Mouse (Mus musculus): ENCODE results near the gene Foxe1.

Gene Foxe1

DNA sequence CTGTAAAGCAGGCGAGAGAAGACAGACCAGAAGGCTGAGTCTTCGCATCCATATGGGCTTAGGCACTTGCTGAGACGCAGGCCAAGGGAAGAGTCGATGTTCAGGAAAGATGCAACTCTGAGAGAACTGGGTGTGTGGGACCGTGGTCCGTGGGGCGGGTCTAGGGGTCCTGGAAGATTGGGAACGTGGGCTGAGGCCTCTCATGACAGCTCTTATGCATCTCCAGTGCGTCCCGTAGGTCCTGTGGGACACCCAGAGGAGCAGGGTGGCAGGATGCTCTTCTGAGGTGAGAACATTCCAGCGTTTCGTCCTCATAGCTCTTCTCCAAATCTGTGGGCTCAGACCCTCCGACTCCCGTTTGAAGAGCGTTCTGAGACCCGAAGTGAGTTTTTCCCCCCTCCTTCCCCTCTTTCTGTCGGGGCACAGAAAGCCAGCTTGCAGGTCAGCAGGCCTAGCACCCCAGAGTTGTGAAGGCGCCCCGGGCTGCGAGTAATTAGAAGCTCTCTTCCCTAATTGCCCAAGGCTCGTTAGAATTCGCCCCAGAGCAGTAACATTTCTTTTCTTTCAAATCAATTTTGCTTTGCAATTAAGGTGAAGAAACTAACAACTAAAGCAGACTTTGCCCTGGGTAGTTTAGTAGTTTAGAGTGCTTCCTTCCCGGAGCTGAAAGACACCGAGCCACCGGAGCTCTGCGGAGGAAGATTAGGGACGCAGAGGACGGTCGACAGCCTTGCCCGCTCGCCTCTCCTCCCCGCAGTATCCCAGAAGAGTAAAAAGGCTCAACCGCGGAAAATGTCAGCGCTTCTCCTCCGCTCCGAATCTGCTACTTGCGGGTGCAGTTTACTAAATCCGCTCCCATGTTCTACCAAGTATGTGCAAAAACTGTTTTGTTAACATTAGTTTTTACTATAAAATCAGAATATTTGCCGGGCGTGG lies 4.4 kb downstream of the Foxe1 start:
- no peak for DNase-seq (ENCODE audit: low spot score)

DNA sequence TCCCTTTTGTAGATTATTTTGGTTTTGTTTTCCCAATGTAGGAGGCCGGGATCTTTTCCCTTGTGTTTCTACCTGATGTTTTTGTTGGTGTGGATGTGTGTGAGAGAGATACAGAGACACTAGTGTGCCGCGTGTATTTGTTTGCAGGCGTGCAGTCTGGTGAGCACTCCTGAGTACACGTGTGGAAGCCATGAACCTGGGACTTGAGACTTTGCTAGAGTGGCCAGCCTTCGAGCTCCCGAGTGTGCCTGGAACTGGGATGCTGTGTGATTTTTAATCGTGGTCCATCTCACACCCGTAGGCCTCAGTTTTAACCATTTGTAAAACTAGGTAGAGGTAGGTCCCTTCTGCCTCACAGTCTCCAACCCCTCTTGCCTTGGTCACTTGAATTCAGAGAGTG lies 5.5 kb downstream of the Foxe1 start:
- DNase-seq (ENCODE audit: low spot score) = no peak

DNA sequence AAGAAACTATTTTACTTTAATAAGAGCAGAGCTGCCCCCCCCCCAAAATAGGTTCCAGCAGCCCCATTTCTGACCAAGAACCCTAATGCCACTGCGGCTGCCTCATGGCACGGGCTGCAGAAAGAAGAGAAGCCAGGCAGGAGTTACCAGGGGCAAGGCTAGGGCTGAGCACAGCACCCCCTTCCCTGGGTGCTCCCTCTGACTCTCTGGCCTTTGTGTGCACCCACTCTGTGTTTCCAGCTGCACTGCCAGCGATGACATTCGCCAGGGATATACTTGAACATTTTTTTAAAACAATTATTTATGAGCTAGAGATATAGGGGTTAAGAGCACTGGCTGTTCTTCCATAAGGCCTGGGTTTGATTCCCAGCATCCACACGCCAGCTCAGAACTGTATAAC lies 6.1 kb downstream of the Foxe1 start:
- no peak for DNase-seq (ENCODE audit: low spot score)

DNA sequence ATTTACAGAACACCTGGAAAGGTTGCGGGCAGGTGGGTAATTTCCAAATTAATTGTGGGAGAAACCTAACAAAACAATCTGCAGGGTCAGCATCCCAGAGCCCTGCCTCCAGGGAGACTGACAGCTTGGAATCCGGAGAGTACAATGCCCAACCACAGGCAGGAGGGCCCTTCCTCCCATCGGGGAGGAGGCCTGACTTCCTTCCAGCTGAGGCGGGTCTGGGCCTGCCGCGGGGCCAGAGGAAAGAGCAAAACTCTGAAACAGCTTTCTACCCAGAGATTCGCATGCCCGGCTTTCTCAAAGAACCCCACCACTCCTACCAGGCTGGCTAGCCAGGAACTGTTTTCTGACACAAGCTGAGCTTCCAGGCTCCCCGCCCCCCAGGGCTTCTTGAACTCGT lies 9.6 kb downstream of the Foxe1 start:
- DNase-seq (ENCODE audit: low spot score) = no peak

GRCm38 (mm10) chr4:46356351-46357133 lies 13.1 kb downstream of the Foxe1 start:
- DNase-seq (ENCODE audit: low spot score) = peak; percentile 29

DNA sequence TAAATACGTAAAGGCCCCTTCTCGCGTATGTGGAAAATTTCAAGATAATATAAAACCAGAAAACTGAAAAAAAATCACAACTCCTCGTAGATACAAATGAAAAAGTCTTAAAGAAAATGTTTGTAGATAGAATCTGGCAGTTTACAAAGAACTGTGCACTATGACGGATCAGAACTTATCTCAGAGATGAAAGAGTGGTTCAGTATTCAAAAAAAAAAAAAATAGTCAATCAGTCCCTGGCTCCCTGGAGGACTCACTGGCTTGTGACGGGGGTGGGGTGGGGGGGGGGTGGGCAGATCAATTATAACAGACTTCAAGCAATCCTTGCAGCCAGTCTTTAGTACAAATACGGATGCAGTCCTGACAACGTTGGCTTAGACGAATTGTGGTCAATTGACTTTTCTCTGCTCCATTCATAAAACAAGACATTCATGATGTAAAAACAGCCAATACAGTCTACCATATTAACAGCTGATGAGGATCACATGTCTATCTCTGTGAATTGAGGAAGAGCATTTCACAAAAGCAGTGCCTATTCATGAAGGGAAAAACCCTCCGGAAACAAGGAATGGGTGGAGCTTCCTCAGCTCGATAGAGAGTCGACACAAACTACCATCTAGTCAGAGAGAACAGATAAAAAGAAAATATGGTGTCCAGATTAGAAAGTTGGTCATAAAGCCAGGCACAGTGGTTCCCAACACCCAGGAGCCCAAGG lies 16.3 kb downstream of the Foxe1 start:
- DNase-seq (ENCODE audit: low spot score) = no peak

- DNase-seq (ENCODE audit: low spot score) = no peak
Measured at GRCm38 (mm10) chr4:46361258-46361657, 17.8 kb downstream of the Foxe1 start.

- DNase-seq (ENCODE audit: low spot score) = no peak
Measured at GRCm38 (mm10) chr4:46364360-46364759, 21.0 kb downstream of the Foxe1 start.

GRCm38 (mm10) chr4:46367487-46367959 lies 24.1 kb downstream of the Foxe1 start:
- DNase-seq (ENCODE audit: low spot score) = no peak

- no peak for DNase-seq (ENCODE audit: low spot score)
Measured at GRCm38 (mm10) chr4:46369070-46369469, 25.7 kb downstream of the Foxe1 start.

DNA sequence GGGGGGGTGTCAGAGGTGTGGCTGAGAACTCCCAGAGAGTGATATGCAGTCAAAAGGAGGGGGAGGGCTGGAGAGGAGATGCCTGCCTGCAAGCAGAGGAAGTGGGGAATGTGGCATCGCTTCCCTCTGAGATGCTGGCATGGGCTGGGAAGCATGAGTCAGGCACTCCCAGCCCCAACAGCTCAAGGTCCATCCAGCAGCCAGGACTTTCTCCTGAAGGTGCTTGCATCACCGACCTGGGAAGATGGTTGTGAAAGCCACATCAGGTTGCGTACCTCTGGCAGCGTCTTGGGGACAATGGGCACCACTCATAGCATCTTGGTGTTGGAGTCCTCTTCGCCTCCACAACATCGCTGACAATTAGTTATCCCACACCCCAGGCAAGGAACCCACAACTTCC lies 27.0 kb downstream of the Foxe1 start:
- no peak for DNase-seq (ENCODE audit: low spot score)

DNA sequence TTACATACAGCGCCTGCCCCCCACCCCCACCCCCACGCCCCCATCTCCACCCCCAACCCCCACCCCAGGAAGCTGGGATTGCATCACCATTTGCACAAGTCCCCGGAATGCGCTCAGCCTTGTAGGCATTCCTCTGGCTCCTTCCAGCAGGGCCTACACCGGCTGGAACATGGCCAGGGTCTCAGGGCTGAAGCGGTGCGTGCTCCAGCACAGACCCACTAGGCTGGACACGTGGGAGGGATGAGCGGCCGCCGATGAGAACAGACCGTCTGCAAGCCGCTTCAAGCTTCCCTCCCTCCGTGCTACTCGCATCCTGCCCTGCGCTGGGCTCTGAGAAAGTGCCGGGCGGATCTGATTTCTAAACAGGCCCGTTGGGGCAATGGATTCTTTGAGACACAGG lies 27.6 kb downstream of the Foxe1 start:
- no peak for DNase-seq (ENCODE audit: low spot score)

GRCm38 (mm10) chr4:46374455-46374854 lies 31.0 kb downstream of the Foxe1 start:
- peak; percentile 19 for DNase-seq (ENCODE audit: low spot score)

GRCm38 (mm10) chr4:46374869-46375368 lies 31.5 kb downstream of the Foxe1 start:
- DNase-seq (ENCODE audit: low spot score) = peak; percentile 82

DNA sequence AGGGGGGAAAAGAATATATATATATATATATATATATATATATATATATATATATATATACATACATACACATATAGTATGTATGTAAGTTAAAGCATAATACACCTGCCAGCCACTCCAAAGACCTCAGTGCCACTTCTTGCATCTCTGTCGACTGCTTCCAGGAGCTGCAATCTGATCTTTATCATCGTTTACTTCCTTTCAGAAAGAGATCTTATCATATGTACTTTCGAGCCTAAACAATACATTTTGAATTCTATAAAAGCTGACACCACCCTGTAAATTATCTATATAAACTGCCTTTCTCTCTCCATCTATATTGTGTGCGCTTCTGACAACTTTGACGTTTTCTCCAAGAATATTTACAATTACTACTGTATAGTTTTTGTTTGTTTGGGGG lies 45.1 kb downstream of the Foxe1 start:
- no peak for DNase-seq (ENCODE audit: low spot score)

DNA sequence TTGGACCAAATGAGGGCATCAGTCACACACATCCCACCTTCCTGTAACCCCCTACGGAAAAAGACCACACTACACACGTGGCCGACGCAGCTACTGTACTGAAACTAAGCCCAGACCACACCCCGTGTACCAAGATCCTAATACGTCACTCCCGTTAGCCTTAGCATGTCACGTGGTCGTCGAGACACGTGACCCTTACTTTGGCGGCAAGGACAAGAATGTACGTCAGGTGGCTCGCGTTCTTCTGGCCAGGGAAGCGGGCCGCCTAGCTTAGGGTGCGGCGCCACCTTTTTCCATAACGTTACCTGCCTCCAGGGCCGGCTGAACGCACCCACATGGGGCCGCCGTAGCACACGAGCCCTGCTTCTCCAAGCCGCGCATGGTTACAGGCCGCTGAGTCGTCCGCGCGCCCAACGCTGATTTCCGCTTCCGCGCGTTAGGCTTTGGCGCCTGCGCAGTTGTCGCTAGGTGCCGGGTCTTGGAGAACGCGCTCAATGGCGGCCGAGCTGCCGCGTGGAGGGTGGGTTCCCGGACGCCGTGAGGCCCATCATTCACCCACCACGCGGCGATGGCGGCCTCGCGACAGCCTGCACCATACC lies 45.7 kb downstream of the Foxe1 start, which contains the start of gene Trmo:
TSS of gene Trmo (minus strand) at position 425 of the 599 bp plus-strand sequence.
- peak; percentile 95 for DNase-seq (ENCODE audit: low spot score)

DNA sequence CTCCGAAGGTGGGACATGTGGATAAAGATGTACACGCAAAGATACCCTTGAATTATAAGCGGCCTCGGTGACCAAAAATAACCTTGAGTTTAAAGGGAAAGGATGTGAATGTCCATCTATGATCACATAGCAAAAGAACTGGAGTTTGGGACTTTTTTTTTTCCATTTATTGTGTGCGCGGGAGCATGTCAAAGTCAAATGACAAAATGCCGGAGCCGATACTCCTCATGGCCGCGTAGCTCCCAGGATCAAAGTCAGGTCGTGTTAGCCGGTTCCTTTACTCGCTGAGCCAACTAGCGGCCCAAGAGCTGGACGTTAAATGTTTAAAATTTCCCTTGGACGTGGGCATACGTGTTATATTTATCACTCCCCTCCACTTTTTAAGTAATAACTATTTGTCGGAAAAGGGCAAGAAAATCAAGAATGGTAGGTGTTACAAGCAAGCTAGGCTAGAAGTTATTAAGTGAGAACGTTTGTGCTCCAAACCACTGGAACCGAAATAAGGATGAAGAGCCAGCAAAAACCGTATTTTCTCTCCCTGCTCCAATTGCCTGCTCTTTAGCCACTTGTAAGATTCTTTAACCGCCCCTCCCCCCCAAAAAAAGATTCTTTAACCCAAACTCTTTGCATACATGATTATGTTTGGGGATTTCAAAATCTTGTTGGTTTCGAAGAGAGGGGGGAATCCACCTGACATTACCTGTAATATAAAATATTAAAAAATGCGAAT lies 46.4 kb downstream of the Foxe1 start:
- no peak for DNase-seq (ENCODE audit: low spot score)

DNA sequence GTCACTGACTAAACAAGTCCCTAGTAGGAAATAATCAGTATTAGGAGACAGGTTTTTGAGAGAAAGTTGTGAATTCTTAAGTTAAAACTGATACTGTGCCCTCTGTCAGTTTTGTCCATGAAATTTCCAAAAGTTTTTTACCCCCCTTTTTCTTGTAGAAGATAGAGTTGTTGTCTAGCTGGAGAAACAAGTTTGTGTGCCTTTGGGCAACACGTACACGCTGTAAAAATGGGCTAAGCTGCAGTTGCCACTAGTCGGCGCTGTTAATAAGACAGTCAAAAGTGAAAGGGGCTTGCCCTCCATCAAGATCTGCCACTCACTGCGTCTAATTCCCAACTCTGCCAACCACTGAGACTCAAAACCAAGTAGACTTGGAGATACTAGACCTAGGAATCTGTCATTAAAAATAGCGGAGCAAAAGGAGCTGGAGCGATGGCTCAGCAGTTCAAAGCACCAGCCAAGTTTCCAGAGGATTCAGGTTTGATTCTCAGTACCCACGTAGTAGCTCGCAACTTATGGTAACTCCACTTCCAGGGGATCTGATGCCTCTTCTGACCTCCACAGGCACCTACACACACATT lies 47.1 kb downstream of the Foxe1 start:
- DNase-seq (ENCODE audit: low spot score) = peak; percentile 86

GRCm38 (mm10) chr4:46394388-46394787 lies 51.0 kb downstream of the Foxe1 start:
- DNase-seq (ENCODE audit: low spot score) = no peak

DNA sequence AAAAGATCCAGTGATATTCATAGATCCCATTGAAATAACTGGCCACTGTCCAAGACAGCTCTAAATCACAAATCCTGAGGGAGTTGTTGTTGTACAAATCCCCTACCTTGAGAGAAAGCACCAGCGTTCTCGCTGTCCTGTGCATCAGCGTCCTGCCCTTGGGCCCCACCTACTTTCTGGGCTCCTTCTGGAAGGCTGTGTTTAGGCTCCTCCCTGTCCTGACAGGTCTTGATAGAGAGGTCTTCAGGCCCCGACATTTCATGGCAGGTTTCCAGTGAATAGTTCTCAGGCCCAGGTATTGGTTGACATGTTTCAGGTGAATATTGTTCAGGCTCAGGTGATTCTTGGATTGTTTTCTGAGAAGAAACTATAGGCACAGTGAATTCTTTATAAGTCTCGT lies 52.3 kb downstream of the Foxe1 start:
- no peak for DNase-seq (ENCODE audit: low spot score)
